Mouse (Mus musculus) spleen, postnatal 0 days (tissue): Measurements from ENCODE around the gene Gm6614. TPM values are rescaled to one million over a fixed set of nuclear protein-coding genes. Genes with fewer than 3 reads are reported as not detected.

Source experiments
- polyA plus RNA-seq: library from polyadenylated mRNA; unstranded; fragments of >200 nt; fragmentation: Nextera tagmentation; extraction: Ambion mirVana; gene quantifications from 2 replicates; pipeline ENCODE4 v1.2.1, GENCODE M21; 2015

Gm6614 gene
- not detected in 2 replicates for polyA plus RNA-seq

DNA sequence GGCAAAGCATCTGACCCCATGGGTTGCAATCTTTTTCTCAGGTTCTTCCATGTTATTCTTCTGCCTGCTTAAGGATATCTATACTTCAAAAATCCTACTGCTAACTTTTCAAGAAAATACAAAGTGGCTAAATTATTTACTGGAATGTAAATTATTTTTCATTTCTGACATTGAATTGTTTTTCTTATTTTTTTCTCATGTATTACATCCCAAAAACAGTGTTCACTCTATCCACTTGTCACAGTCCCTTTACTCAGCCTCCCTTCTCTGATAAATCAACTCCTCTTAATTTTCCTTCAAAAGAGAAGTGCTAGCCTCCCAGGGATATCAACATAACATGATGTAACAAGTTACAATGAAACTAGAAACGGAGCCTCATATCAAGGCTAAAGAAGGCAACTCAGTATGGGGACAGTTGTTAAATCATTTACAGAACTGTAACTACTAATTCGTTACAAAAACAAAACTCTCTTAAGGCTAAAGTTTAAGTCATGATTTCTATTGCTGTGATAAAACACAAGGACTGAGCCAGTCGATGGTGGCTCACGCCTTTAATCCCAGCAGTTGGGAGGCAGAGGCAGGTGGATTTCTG, at the start of gene Gm6614:
Gene Gm6614 (minus strand): TSS at position 51 of the 592 bp plus-strand sequence.

DNA sequence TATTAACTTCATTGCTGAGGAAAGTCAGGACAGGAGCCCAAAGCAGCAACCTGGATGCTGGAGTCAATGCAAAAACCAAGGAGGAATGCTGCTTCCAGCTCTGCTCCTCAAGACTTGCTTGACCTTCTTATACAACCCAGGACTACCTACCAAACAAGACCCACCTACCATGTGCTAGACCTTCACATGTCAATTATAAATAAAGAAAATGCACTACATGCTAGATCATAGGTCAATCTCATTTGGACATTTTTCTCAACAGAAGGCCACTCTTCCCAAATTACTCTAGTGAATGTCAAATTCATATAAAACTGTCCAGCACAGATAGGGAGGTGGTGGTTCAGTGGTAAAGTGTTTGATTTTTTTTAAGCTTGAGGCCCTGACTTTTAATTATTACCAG, 64.4 kb downstream of the Gm6614 start, which contains the start of gene Slco1a1:
Gene Slco1a1 (minus strand): TSS at position 101 of the 400 bp plus-strand sequence.

Other genes with a start within 250 kb of the Gm6614 start
- gene Gm5724, start 237.6 kb downstream of the Gm6614 start, polyA plus RNA-seq: not detected in 2 replicates
- 0.07 and 0.23 TPM in 2 replicates for gene Slco1a4, start 155.2 kb downstream of the Gm6614 start, polyA plus RNA-seq
- not detected in 2 replicates for gene Slco1a1, start 64.5 kb downstream of the Gm6614 start, polyA plus RNA-seq
- 0.33 TPM in 1 of 2 replicates, not detected in the other for gene Slco1a6, start 197.1 kb upstream of the Gm6614 start, polyA plus RNA-seq